Mouse (Mus musculus) B cell, adult 62 days (primary cell): ENCODE results near the gene Cops2. TPM values are rescaled to one million over a fixed set of nuclear protein-coding genes. Genes with fewer than 3 reads are reported as not detected.

Source experiments
- total RNA-seq: library from RNA; stranded (reverse); gene quantifications from 4 replicates; pipeline ENCODE4 v1.2.4, GENCODE M21; 2023

Gene Cops2
- total RNA-seq = 57.7 to 85.6 TPM (median 68.6 TPM) in 4 replicates

DNA sequence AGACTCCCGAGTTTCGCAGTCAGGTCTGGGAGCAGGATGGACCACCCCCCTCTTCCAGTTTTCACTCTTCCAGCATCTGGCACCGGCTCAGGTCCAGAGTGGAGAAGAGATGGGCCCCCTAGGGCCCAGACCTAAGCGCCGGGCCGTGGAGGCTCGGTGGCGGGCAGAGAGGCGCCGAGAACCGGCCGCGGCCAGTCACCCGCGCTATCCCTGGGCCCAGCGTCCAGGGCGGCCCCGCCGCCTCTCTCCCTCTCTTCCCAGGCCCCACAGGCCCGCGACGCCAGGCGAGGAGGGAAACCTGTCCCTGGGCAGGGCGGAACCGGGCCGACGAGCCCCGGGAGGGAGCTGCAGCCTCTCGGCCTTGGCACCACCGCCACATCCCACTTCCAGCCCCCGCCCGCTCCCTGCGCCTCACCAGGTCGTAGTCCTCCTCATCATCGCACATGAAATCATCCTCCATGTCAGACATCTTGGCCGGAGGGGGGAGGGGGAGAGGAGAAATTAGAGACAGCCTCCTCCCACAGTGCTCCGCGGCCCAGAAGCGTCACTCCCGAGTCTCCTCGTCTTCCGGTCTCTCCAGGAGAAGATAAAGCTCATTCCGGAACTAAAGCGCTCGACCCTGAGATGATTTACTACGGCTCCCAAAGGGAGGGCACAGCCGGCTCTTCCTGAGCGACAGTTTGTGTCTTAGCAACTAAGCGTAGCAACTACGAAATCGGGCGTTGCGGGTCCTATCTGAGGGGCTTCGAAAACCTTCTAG lies at the start of gene Cops2, which contains the start of gene Galk2:
Gene Cops2 (minus strand): TSS at position 619 of the 760 bp plus-strand sequence.
Gene Galk2 (plus strand): TSS at position 589 of the 760 bp plus-strand sequence.

DNA sequence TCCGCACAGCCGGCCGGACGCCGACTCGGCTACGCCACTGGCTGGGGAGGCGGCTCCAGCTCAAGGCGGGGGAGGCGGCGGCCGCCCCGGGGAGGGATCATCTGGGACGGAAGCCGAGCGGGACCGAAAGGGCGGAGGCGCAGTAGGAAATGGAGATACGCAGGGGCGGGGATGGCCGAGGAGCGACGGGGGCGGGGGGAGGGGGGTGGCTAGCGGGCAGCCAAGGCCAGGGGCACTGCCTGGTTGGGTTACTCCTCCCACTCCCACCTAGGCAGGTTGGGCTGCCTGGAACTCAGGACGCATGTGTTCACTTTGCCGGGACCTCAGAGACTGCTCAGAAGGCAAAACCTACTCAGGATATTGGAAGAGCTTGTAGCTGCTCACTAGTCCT lies 76.2 kb downstream of the Cops2 start, which contains the start of gene Secisbp2l:
Gene Secisbp2l (minus strand): TSS at position 152 of the 391 bp plus-strand sequence.

Other genes with a start within 250 kb of the Cops2 start
- gene Cep152, start 234.0 kb downstream of the Cops2 start, total RNA-seq = 19.7 to 21.2 TPM (median 20.1 TPM) in 4 replicates
- 33.3 to 41.6 TPM (median 35.1 TPM) in 4 replicates for gene Eid1, start 186.0 kb downstream of the Cops2 start, total RNA-seq
- gene Shc4, start 135.0 kb downstream of the Cops2 start, total RNA-seq = 0.21 to 0.29 TPM in 2 of 4 replicates, not detected in the others
- gene Secisbp2l, start 76.3 kb downstream of the Cops2 start, total RNA-seq = 51.0 to 54.8 TPM (median 51.9 TPM) in 4 replicates
- 20.2 to 28.6 TPM (median 21.9 TPM) in 4 replicates for gene Galk2, start within 50 bp of the Cops2 start, total RNA-seq
- 0.21 to 0.72 TPM in 2 of 4 replicates, not detected in the others for gene Fgf7, start 175.5 kb upstream of the Cops2 start, total RNA-seq